Mouse (Mus musculus) cerebellum, adult 2 months (tissue): ENCODE data around the gene Prpf19.

Experiments
- CTCF ChIP-seq: fragments of 200-500 bp; IDR thresholded peaks from 2 replicates; pipeline ENCODE4 v1.5.1; 2011; ENCODE audit warnings: low read depth, mild to moderate bottlenecking, control low read depth, low read length, moderate library complexity, borderline replicate concordance; ENCODE audit not compliant: insufficient read depth
- POLR2A ChIP-seq: fragments of 200-500 bp; IDR thresholded peaks from 2 replicates; pipeline ENCODE4 v1.6.1; 2011; ENCODE audit warnings: low read length, control low read depth, borderline replicate concordance; ENCODE audit not compliant: insufficient read depth

GRCm38 (mm10) chr19:10926666-10927065 is 31.6 kb downstream of the Prpf19 start:
- TF ChIP-seq POLR2A (no peak), CTCF (no peak)
